Mouse (Mus musculus): ENCODE measurements around the gene Hrc.
"Not testable (repeated sequence)": the region's sequence is repeated elsewhere in the genome, so short reads cannot be mapped to it uniquely, and the experiment has no call there.

Hrc gene

DNA sequence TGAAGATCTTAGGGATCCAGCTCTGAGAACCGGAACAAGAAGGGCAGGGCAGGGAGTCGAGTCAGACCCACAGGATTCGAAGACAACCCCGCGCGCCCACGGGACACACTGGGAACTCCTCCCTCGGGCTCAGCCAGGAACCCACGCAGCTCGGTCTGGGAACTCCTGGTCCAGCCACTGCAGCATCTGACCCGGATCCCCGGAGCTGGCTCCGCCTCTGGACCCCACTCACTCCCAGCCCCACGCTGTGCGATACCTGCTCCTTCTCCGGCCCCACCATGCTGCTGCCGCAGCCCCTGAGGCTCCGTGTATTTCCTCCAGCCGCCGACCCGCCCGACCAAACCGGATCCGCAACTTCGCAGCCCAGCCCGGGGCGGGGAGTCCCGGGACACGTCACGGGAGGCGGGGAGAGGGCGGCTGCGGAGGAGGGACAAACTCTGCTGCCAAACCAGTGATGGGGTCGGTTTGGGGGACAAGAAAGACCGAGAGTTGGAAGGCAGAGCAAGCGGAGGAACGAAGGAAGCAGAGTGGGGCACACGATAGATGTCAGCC, 1.6 kb upstream of the Hrc start, which contains the start of gene Trpm4:
Gene Trpm4, minus strand, starts transcription at position 350 of the 552 bp plus-strand sequence.
- DNase-seq (ENCODE audit: low spot score in 2 of 2) = peak; percentile 58 to 73

DNA sequence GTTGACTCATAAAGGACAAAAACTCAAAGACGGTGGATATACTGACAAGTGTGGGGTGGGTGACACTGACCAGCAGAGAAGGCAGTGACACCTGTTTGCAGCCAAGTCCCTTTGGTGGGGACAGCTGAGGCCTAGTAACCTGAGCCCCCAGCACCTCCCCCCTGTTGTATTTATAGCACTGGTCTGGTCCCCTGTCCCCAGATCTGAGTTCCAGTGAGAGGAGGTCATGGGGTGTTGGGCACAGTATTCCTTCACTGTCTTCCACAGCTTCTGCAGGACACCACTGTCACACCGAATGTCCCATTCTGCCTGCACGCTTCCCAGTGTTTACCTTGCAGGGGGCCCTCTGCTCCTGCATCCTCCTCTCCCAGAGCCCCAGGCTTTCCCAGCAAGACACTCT, 485 bp upstream of the Hrc start:
- no peak for DNase-seq (ENCODE audit: low spot score in 2 of 2)

DNA sequence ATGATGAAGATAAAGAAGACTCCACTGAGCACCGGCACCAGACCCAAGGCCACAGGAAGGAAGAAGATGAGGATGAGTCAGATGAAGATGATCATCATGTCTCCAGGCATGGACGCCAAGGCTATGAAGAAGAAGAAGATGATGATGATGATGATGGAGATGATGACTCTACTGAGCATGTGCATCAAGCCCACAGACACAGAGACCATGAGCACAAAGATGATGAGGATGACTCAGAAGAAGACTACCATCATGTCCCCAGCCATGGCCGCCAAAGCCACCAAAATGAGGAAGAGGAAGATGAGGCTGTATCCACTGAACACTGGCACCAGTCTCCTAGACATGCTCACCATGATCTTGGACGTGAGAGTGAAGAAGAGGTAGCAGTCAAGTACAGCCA, 1.2 kb downstream of the Hrc start:
- no peak for DNase-seq (ENCODE audit: low spot score in 2 of 2)

DNA sequence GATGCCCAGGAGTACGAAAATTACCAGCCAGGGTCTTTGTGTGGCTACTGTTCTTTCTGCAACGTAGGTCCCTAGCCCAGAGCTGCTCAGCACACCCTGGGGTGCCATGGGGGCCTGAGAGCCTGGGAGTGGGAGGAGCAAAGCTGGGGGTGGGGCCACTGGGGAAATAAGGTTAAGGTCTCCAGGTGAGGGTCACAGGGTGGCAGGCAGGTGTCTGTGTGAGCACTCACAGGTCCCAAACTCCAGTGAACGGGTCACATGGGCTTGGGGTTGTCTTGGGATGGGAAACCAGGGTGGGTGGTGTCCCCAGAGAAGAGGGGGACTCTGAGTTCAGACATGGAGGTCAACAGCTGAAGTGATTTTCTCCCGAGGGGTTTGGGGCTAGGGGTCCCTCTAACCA, 2.4 kb downstream of the Hrc start:
- DNase-seq (ENCODE audit: low spot score in 2 of 2) = no peak

DNA sequence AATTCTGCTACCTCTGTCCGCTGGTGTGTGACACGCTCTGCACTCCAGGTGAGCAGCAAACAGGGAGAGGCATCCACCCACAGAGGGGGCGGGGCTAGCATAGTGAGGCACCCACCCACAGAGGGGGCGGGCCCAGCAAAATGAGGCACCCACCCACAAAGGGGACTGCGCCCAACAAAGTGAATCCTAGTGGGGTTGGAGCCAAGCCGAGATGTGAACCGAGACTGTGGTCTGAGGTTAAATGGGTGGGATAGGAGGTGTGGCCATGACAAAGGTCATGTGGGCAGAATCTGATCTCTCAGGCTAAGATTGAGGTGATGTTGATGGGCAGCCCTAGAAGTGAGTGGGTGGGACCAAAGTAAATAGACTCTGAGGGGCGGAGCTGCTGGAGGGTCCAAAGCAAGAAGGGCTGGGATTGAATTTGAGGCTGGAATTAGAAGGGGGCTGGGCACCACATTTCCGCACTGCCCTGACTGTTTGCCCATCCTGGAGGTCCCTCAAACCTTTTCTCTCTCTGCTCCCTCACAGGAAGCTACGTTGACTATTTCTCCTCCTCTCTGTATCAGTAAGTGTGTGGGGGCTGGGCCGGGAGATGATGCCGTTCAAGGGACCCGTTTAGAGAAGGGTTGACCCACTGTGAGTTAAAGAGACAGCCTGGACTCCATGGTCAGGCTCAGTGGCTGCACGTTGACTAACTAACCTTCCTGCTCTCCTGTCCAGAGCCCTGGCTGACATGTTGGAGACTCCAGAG, 3.2 kb downstream of the Hrc start:
- no peak for DNase-seq (ENCODE audit: low spot score in 2 of 2)

DNA sequence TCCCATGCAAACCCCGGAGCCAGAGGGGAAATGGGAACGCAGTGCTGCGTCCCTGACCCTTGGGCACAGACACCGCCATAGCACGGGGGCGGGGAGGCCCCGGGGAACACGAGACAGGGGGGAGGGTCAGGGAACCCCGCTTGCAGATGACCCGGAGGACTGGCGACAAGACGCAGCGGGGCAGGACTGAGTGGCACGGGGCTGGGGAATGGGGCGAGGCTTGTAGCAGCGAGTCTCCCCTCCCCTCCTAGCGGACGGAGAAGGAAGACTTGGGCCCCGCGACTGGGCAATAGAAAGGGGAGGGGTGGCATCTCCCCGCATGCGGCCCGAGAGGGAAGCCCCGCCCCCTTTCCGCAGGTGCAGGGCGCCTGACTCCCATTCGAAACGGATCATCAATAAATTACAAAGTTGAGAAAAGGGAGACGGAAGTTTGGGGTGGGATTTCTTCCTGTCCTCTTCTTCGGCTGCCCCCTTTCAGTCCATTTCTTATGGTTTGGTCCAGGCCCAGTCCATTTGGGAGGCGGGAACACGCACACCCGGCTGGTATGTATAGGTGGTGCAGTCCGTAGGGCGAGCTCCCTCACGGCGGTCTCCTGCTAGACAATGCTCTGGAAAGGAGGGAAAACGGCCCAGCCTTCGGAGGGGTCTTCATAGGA, 4.4 kb downstream of the Hrc start:
- DNase-seq (ENCODE audit: low spot score in 2 of 2) = peak in 1 of 2 experiments; percentile 24

DNA sequence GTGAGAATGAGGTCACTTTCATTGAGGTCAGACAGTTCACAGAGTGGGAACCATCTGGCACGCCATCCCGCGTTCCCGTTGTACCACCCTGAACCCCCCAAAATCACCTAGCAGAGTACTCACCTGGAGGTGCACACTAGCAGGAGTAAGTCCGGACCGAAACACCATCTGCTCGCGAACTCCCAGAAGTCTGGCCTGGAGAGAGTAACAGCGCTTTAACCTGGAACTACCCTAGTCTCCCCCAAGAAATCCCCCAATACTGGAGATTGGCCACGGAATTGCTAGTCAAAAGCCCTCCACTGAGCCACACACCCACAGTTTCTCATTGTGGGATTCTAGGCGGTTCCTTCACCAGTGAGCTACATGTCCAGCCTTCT, 5.0 kb downstream of the Hrc start:
- no peak for DNase-seq (ENCODE audit: low spot score in 2 of 2)

DNA sequence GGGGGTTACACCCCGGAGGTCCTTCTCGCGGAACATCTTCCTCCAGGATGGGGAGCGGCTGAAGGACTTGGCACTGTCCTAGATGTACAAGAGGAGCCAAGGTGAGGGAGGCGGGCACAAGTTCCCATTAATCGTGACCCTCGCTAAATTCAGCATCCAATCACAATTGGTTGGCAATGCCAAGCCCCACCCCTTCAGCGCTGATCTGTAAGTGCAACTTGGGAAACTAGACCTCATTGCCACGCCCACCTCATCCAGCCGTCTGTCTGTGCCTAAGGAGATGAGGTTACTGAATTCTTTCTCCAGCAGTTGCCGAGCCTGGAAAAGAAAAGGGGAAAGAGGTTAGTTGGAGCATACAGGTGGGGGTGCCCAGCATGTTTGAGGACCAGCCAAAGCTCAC, 5.6 kb downstream of the Hrc start:
- DNase-seq (ENCODE audit: low spot score in 2 of 2) = no peak

DNA sequence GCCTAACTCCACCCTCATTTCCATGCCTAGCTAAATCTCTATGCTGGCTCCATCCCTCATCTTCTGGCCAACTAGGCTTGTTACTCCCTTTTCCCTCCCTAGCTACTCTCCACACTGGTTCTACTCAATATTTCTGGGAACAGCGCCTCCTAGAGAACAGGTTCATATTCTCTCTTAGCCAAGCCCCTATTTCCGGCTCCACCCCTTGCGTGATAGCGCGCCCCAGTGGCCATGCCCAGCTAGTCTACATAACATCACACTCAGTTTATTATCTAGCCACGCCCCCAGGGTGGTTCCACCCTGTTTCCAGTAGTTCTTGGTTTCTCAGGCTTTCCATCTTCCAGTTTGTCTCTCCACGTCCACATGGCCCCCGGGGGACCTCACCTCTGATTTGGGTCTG, 6.2 kb downstream of the Hrc start:
- peak in 1 of 2 experiments; percentile 69 for DNase-seq (ENCODE audit: low spot score in 2 of 2)

DNA sequence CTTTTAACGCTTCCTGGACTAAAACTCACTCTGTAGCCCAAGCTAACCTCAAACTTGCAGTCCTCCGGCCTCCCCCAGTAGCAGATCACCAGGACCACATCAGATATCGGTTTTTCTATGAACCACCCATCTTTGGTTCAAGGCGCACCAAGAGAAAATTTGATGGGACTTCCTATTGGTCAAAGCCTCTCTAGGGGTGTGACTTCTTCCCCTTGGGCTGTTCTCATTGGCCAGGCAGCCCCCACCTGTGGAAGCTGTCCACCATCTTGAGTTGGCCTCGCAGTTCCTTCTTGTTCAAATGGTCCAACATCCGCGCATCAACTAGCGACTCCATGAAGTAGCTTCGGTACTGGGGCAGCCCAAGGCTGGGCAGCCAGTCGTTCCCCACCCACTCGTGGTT, 7.0 kb downstream of the Hrc start:
- no peak for DNase-seq (ENCODE audit: low spot score in 2 of 2)

DNA sequence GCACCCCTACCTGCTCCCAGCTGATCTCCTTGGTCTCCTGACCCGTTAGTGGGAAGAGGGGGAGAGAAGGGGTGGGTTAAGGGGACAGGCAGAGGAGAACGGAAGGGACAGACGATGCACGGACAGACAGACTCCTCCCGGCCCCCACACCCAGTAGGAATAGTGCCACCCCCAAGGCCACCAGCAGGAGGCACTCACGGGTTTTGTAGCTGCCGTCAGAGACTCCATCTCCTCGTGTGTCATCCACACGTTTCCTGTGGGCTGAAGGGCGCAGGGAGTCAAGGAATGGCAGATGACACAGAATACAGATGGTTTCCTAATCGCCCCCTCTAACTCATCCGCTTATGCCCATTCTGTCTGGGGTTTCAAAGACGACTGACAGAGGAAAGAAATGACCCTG, 8.5 kb downstream of the Hrc start:
- DNase-seq (ENCODE audit: low spot score in 2 of 2) = no peak

DNA sequence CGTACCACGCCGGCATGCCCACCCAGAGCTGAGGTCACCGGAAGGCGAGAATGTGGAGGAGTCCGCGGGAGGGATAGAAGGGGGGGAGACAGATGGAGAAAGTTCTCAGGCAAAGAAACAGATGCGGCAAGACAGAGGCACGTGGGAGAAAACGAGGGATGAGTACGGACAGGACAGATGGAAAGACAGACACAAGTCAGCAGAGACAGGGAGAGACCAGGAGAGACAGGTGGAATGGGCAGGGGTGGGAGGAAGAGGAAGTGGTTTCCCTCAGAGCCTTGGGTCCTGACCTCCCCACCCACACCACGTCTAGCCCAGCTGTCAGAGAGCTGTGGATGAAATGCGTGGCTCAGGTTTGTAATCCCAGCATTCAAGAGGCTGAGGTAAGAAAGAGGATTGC, 11.8 kb downstream of the Hrc start:
- DNase-seq (ENCODE audit: low spot score in 2 of 2) = no peak

DNA sequence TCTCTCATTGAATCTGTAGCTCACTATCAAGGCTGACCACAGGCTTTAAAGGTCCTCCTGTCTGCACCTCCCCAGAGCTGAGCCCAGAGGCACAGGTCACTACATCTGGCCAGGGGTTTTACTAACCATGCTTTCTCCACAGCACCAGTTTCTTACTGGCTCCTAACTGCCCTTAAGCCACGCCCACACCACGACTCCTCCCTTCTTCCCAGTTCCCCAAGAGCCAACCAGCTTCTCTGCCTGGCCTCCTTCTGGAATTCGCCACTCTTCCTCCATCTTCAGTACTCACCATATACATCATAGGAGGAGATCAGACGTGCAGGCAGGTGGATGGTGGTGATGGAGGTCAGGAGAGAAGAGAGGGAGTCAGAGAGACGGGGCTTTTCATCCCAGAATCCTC, 18.0 kb downstream of the Hrc start:
- DNase-seq (ENCODE audit: low spot score in 2 of 2) = no peak

DNA sequence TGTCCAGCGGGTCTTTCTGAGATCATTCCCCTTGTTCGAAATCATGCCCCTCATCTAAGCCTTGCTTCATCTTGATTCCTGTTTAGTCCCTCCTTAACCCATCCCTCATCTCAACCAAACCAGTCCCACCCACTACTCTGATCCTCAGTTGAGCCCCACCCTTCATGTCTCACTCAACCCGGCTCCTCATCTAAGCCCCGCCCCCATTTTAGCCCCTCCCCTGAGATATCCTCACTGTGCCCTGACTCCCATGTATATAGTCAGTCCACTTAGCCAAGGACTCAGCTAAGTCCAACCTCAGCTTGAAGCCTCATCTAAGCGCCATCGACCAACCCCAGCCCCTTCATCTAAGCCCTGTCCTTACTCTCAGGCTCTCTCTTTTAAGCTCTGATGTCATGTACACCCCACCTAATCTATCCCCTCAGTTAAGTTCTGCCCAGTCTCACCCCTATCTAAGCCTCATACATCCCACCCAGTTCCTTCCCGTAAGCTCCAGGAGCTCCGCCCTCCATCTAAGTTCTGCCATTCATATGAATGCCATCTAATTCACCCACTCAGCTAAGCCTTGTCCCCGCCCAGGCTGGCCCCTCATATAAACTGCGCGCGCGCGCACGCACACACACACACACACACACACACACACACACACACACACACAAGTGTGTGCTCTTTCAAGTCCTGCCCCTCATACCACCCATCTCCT, 20.4 kb downstream of the Hrc start:
- DNase-seq (ENCODE audit: low spot score in 2 of 2) = no peak

DNA sequence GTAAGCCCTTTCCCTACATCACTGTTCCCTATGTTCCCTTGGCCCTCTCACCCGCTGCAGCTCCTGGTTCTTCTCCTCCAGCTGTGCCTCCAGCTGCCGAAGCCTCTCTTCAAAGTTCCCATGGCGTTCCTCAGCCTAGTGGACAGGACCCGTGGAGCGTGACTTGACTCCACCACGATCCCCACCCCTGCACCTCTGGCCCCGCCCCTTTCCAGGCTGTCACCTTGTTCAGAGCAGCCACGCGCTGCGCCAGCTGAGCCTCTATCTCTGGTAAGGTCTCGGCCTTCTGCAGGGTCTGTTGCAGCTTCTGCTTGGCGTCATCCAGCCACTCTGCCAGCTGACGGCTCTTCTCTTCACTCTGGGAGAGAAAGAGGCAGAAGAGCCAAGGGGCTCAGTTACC, 21.0 kb downstream of the Hrc start:
- DNase-seq (ENCODE audit: low spot score in 2 of 2) = no peak

DNA sequence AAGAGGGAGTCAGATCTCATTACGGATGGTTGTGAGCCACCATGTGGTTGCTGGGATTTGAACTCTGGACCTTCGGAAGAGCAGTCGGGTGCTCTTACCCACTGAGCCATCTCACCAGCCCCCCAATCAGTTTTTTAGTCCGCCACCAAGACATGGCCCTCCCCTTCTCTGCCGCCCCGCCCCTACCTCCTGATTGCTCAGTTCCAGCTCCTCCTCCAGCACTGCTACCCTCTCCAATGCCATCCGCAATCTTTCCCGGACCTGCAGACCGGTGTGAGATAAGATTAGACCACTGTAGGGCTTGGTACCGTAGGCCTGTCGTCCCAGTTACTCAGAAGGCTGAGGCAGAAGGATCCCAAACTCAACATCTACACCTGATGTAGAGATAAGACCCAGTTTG, 24.0 kb downstream of the Hrc start:
- DNase-seq (ENCODE audit: low spot score in 2 of 2) = not testable (repeated sequence)

DNA sequence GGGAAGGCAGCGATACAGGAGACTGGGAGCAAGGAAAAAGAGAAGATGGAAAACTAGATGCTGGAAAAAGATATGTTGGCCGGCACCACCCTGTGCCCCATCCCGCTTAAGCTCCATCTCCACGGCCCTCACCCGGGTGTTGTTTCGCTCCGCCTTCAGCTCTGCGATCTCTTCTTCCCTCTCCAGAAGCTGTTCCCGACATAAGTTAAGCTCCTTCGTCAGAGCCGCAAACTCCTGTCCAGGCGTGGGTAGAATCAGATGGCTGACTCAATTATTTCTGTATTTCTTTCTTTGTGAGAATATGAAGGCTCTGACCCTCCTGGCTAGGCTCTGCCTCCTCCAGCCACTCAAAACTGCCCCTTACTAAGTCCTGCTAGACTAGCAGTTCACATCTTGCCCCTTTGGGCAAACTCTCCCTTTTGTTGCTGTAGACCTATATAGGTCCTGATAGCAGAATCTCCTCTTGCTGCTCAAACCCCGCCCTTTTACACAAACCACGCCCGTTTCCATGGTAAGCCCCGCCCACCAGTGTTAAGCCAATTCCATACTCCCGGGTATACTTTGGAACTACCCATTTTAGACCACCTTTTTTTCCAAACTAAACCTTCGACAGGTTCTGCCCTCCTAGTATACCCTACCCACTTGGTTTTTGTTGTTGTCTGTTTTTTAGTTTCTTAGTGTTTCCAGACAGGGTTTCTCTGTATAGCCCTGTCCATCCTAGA, 25.5 kb downstream of the Hrc start:
- no peak for DNase-seq (ENCODE audit: low spot score in 2 of 2)

DNA sequence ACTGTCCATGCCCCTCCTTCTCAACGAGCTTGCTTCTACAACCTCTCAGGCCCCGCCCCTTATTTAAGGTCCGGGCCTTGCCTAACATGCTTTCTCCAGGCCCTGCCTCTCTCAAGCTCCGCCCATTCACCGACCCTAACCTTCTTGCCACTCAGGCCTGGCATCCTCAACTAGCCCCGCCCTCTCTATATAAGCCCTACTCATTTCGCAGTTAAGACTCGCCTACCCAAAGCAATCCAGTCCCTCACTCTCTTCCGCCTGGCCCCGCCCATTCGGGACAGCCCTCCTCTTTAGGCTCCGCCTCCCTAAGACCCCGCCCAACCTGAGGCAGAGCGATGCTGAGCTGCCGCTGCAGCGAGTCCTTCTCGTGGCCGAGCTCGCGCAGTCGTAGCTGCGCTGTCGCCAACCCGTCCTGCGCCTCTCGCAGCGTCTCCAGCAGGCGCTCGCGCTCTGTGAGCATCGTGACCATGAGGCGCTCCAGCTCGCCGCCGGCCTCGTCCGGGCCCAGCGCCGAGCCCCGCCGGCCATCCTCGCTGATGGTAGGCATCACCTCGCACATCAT, 26.2 kb downstream of the Hrc start:
- peak; percentile 56 to 67 for DNase-seq (ENCODE audit: low spot score in 2 of 2)

DNA sequence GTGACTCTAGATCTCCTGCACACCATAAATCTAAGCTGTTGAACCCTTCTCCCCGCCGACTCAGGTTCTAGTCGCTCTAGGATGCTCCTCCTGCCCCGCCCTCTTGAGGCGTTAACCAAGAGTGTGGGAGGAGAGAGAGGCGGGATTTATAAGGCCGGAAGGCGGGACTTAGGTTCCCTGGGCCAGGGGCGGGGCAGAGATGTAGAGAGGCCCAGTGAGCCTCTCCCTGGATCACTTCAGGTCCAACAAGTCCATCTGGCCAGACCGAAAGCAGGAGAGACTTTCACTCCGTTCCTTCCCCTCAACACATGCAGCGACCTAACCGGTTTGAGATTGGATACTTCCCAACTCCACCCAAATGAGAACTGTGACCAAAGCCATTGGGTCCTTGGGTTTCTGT, 27.7 kb downstream of the Hrc start:
- no peak for DNase-seq (ENCODE audit: low spot score in 2 of 2)

DNA sequence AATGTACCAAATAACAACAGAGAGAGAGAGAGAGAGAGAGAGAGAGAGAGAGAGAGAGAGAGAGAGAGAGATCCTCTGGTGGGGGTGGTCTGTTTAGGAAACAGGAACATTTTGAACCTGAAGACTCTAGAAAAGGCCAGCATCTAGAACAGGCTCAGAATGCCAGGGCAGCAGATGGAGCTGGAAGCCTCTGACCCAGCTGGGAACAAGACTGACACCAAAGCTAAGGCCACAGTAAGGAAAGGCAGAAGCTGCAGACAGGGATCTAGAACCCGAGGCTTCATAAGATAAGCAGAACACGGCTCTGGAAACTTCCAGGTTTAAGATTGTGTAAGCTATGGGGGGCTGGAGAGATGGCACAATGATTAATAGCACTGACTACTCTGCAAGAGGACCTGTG, 28.9 kb downstream of the Hrc start:
- no peak for DNase-seq (ENCODE audit: low spot score in 2 of 2)

DNA sequence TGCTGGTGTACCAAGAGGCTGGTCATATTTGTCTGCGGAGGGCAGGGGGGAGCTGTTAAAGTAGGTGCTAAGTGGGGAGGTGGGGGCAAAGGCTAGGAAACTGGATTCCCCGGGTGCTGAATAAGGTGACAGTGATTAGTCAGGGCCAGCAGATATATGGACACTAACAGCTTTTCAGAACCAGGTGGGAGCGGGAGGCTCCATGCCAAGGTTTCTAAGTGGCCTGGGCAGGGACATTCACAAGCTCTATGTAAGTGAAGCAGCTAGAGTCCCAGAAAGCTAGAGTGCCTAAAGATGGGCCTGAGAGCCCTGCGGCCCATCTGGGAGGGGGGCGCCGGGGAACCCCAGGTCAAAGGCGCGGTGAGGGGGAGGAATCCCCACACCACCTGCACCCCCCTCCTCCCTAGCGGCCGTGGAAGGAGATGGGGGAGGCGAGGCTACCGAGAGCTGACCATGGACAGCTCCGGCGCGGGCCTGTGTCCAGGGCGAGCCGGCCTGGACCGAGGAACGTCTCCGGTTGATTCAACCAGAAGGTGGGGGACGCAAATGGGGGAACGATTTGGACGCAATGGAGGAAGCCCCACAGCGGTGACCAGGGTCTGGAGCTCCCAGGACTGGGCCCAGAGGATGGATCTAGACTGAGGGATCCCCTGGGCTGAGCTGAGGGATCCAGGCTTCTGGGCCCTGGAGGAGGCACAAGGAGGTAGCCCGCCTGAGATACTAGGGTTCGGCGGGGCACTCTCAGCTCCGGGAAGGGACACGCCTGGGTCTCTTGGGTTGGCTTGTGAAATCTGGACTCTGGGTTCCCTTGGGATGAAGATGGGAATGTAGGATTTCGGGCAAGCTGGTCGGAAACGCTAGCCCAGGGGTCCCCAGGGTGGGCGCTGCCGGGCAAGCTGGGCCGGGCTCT, 30.9 kb downstream of the Hrc start:
- DNase-seq (ENCODE audit: low spot score in 2 of 2) = no peak

All from spleen, postnatal 14 days (tissue).